Mouse (Mus musculus) heart, adult 2 months (tissue): Measurements from ENCODE around the gene Atf7ip. TPM values are rescaled to one million over a fixed set of nuclear protein-coding genes. Genes with fewer than 3 reads are reported as not detected.

Experiments used
- DNase-seq, 2 experiments: peaks; one replicate each; pipeline ENCODE4 v3.0.0; 2021
- H3K27ac ChIP-seq: fragments of 200-600 bp; 2 replicates; pipeline ENCODE4 v1.8.1; 2022
- H3K27me3 ChIP-seq: fragments of 200-500 bp; 2 replicates; pipeline ENCODE4 v1.6.1; 2012; ENCODE audit warnings: mild to moderate bottlenecking, low read length, inconsistent platforms, mixed read lengths; ENCODE audit not compliant: control insufficient read depth, insufficient read depth
- H3K36me3 ChIP-seq: fragments of 200-500 bp; 2 replicates; pipeline ENCODE4 v1.6.1; 2012; ENCODE audit warnings: low read length, inconsistent platforms; ENCODE audit not compliant: control insufficient read depth, insufficient read depth
- H3K4me1 ChIP-seq: fragments of 200-500 bp; 2 replicates; pipeline ENCODE4 v1.6.1; 2011; ENCODE audit warnings: low read length; ENCODE audit not compliant: control insufficient read depth, insufficient read depth
- H3K4me3 ChIP-seq: fragments of 200-600 bp; 2 replicates; pipeline ENCODE4 v1.8.1; 2022
- H3K79me2 ChIP-seq: fragments of 200-500 bp; replicated peaks from 2 replicates; pipeline ENCODE4 v1.6.1; 2012; ENCODE audit warnings: mild to moderate bottlenecking, inconsistent platforms, low read length, moderate library complexity, mixed read lengths; ENCODE audit not compliant: control insufficient read depth, insufficient read depth
- H3K9ac ChIP-seq: fragments of 200-500 bp; 2 replicates; pipeline ENCODE4 v1.6.1; 2012; ENCODE audit warnings: low read depth, mild to moderate bottlenecking, control low read depth, inconsistent platforms, low read length, mixed read lengths
- CTCF ChIP-seq: fragments of 200-600 bp; IDR thresholded peaks from 2 replicates; pipeline ENCODE4 v1.8.1; 2022; ENCODE audit warnings: antibody characterized with exemption, mild to moderate bottlenecking, moderate library complexity
- EP300 ChIP-seq: fragments of 200-500 bp; IDR thresholded peaks from 2 replicates; pipeline ENCODE4 v1.6.1; 2011; ENCODE audit warnings: low read depth, low read length, control low read depth; ENCODE audit not compliant: insufficient read depth
- POLR2A ChIP-seq: fragments of 200-500 bp; IDR thresholded peaks from 2 replicates; pipeline ENCODE4 v1.6.1; 2011; ENCODE audit warnings: mild to moderate bottlenecking, low read depth, low read length, control low read depth; ENCODE audit not compliant: insufficient read depth
- whole genome bisulfite sequencing: fragments of 180-500 bp; shearing (Covaris S2); methylation state at CpG from one replicate; pipeline ENCODE4 v1.1.7; 2018; 5-methylcytosine and 5-hydroxymethylcytosine counted together
- intact Hi-C: fragments of 180-260 bp; cut with DNase I; formaldehyde crosslinking; loops from one replicate; pipeline ENCODE4 v1.15.1; 2025
- polyA plus RNA-seq: library from polyadenylated mRNA; depleted of rRNA; stranded (reverse); fragments of >200 nt; gene quantifications from 2 replicates; pipeline ENCODE4 v1.2.3, GENCODE M21; 2012
- total RNA-seq, 2 experiments: library from RNA; stranded (reverse); gene quantifications; 2 replicates each; pipeline ENCODE4 v1.2.3; 2021

Gene Atf7ip
- total and polyA plus RNA-seq, 3 experiments = 21.4 to 88.0 (median 73.1) TPM

GRCm38 (mm10) chr6:136512351-136512750, 6.4 kb downstream of the Atf7ip start:
- H3K36me3 ChIP-seq = no peaks in the 10 kb centered on the region
- H3K27ac ChIP-seq = no peak overlapping the region
- H3K4me3 ChIP-seq = no peak overlapping the region
- H3K4me1 ChIP-seq = no peaks in the 10 kb centered on the region
- H3K27me3 ChIP-seq = no peaks in the 10 kb centered on the region
- no peak for TF ChIP-seq POLR2A
- no peak for TF ChIP-seq EP300
- TF ChIP-seq CTCF = no peak
- intact Hi-C loops = no loop called here
- WGBS = 74% methylated on average over 3 of the region's 3 CpGs
- H3K9ac ChIP-seq = no peak overlapping the region
- no peak for DNase-seq
- no peaks in the 10 kb centered on the region for H3K79me2 ChIP-seq

- no peak overlapping the region for H3K9ac ChIP-seq
- TF ChIP-seq EP300 (no peak), CTCF (no peak), POLR2A (no peak)
- H3K4me1 ChIP-seq = peaks cover 3% of the 10 kb centered on the region
- no peak for DNase-seq
- no peaks in the 10 kb centered on the region for H3K27me3 ChIP-seq
- no peaks in the 10 kb centered on the region for H3K79me2 ChIP-seq
- no peak overlapping the region for H3K27ac ChIP-seq
- no peak overlapping the region for H3K4me3 ChIP-seq
- peaks cover 2% of the 10 kb centered on the region; the same call in 1 of the 2 replicates for H3K36me3 ChIP-seq
- 94% methylated on average over 6 of the region's 6 CpGs for WGBS
- intact Hi-C loops = no loop called here
Observed at GRCm38 (mm10) chr6:136516626-136517025, 10.7 kb downstream of the Atf7ip start.

- H3K27ac ChIP-seq = no peak overlapping the region
- H3K9ac ChIP-seq = no peak overlapping the region
- H3K4me1 ChIP-seq = peaks cover 6% of the 10 kb centered on the region
- intact Hi-C loops = no loop called here
- no peaks in the 10 kb centered on the region; the same call in 1 of the 2 replicates for H3K79me2 ChIP-seq
- peaks cover 4% of the 10 kb centered on the region; the same call in 1 of the 2 replicates for H3K36me3 ChIP-seq
- TF ChIP-seq POLR2A (no peak), EP300 (no peak), CTCF (no peak)
- DNase-seq = no peak
- no peak overlapping the region for H3K4me3 ChIP-seq
- H3K27me3 ChIP-seq = no peaks in the 10 kb centered on the region
Observed at GRCm38 (mm10) chr6:136517221-136517620, 11.3 kb downstream of the Atf7ip start.

- peak; percentile 93 to 97 for DNase-seq
- WGBS = under 1% methylated on average over 59 of the region's 59 CpGs
- Histone ChIP-seq H3K79me2 (no peaks in the 10 kb centered on the region; the same call in none of the 2 replicates), H3K27ac (peak overlapping the region; percentile 99), H3K4me3 (peak overlapping the region; percentile 75), H3K9ac (peak overlapping the region; percentile 76), H3K4me1 (peaks cover 6% of the 10 kb centered on the region), H3K36me3 (peaks cover 6% of the 10 kb centered on the region; the same call in 1 of the 2 replicates), H3K27me3 (no peaks in the 10 kb centered on the region)
- intact Hi-C loops = loop anchor here (1.0 to 2.0 kb wide), 4 partner anchors 14 to 96 kb away; no protein-coding TSS in a partner anchor
- peak; percentile 61 for TF ChIP-seq EP300
- peak; percentile 95 for TF ChIP-seq POLR2A
- peak; percentile 65 for TF ChIP-seq CTCF
Observed at GRCm38 (mm10) chr6:136518537-136519246, 12.7 kb downstream of the Atf7ip start.

- TF ChIP-seq POLR2A = no peak
- no peak for TF ChIP-seq EP300
- TF ChIP-seq CTCF = peak; percentile 37
- Histone ChIP-seq H3K4me3 (peak overlapping the region; percentile 75), H3K36me3 (peaks cover 6% of the 10 kb centered on the region; the same call in 1 of the 2 replicates), H3K79me2 (no peaks in the 10 kb centered on the region; the same call in none of the 2 replicates), H3K27me3 (no peaks in the 10 kb centered on the region), H3K27ac (peak overlapping the region; percentile 99), H3K4me1 (peaks cover 6% of the 10 kb centered on the region), H3K9ac (peak overlapping the region; percentile 32; the same call in 1 of the 2 replicates)
- no peak for DNase-seq
- intact Hi-C loops = loop anchor here (1.0 to 2.0 kb wide), 3 partner anchors 13 to 52 kb away; no protein-coding TSS in a partner anchor
- WGBS = 2% methylated on average over 17 of the region's 17 CpGs
Observed at GRCm38 (mm10) chr6:136519254-136519653, 13.3 kb downstream of the Atf7ip start.

- H3K27ac ChIP-seq = no peak overlapping the region
- no peak for DNase-seq
- peaks cover 11% of the 10 kb centered on the region for H3K36me3 ChIP-seq
- no peak overlapping the region for H3K9ac ChIP-seq
- H3K27me3 ChIP-seq = no peaks in the 10 kb centered on the region
- H3K79me2 ChIP-seq = peaks cover 3% of the 10 kb centered on the region
- TF ChIP-seq EP300 = no peak
- no peak for TF ChIP-seq POLR2A
- TF ChIP-seq CTCF = no peak
- WGBS = 57% methylated on average over 2 of the region's 2 CpGs
- H3K4me3 ChIP-seq = peak overlapping the region; percentile 75
- intact Hi-C loops = no loop called here
- peaks cover 8% of the 10 kb centered on the region for H3K4me1 ChIP-seq
Observed at GRCm38 (mm10) chr6:136520361-136520760, 14.4 kb downstream of the Atf7ip start.
